Mouse (Mus musculus): ENCODE measurements at regions not wholly inside any gene's neighbourhood (a gene's known extent, or its start where the extent isn't known, plus 50 kb on each side); places are given as distances from the start of the nearest gene placed in this dataset.

- Histone ChIP-seq H3K9me3 (ENCODE audit: control insufficient read depth, low read length) (no peaks in the 10 kb centered on the region), H3K36me3 (ENCODE audit: control insufficient read depth, insufficient read depth, low read length) (no peaks in the 10 kb centered on the region), H3K27me3 (ENCODE audit: control insufficient read depth, insufficient read depth, low read length) (no peaks in the 10 kb centered on the region), H3K4me2 (ENCODE audit: low read depth, severe bottlenecking) (no peak overlapping the region), H3K4me1 (ENCODE audit: control insufficient read depth, insufficient read depth, low read length) (no peaks in the 10 kb centered on the region), H3K9ac (ENCODE audit: low read length) (no peak overlapping the region), H3K27ac (replicated peaks; ENCODE audit: low read depth, low read length) (no peak overlapping the region), H3K4me3 (ENCODE audit: low read depth, low read length) (no peak overlapping the region)
- ATAC-seq (ENCODE audit: insufficient number of reproducible peaks, low FRiP score, low TSS enrichment, low read depth) = no peak
- 94% methylated on average over 10 of the region's 10 CpGs for WGBS
- no peak for DNase-seq (ENCODE audit: low spot score)
Measured at GRCm38 (mm10) chr9:91798171-91798836, 394.4 kb upstream of the Plscr5 start.

GRCm38 (mm10) chr9:91796976-91797375 lies 395.8 kb upstream of the Plscr5 start:
- Histone ChIP-seq H3K4me3 (ENCODE audit: low read depth, low read length) (no peak overlapping the region), H3K27me3 (ENCODE audit: control insufficient read depth, insufficient read depth, low read length) (no peaks in the 10 kb centered on the region), H3K4me2 (ENCODE audit: low read depth, severe bottlenecking) (no peak overlapping the region), H3K9ac (ENCODE audit: low read length) (no peak overlapping the region), H3K27ac (replicated peaks; ENCODE audit: low read depth, low read length) (no peak overlapping the region), H3K4me1 (ENCODE audit: control insufficient read depth, insufficient read depth, low read length) (no peaks in the 10 kb centered on the region), H3K9me3 (ENCODE audit: control insufficient read depth, low read length) (no peaks in the 10 kb centered on the region), H3K36me3 (ENCODE audit: control insufficient read depth, insufficient read depth, low read length) (no peaks in the 10 kb centered on the region)
- DNase-seq (ENCODE audit: low spot score) (no peak), ATAC-seq (ENCODE audit: insufficient number of reproducible peaks, low FRiP score, low TSS enrichment, low read depth) (no peak)
- 90% methylated on average over 4 of the region's 4 CpGs for WGBS

GRCm38 (mm10) chr9:91752935-91753334 lies 387.3 kb upstream of the Zic1 start:
- no peak overlapping the region for H3K4me2 ChIP-seq (ENCODE audit: low read depth, severe bottlenecking)
- H3K27ac ChIP-seq (replicated peaks; ENCODE audit: low read depth, low read length) = no peak overlapping the region
- 80% methylated on average over 1 of the region's 1 CpGs for WGBS
- no peaks in the 10 kb centered on the region for H3K36me3 ChIP-seq (ENCODE audit: control insufficient read depth, insufficient read depth, low read length)
- no peak for DNase-seq (ENCODE audit: low spot score)
- ATAC-seq (ENCODE audit: insufficient number of reproducible peaks, low FRiP score, low TSS enrichment, low read depth) = no peak
- H3K4me3 ChIP-seq (ENCODE audit: low read depth, low read length) = no peak overlapping the region
- no peaks in the 10 kb centered on the region for H3K4me1 ChIP-seq (ENCODE audit: control insufficient read depth, insufficient read depth, low read length)
- no peak overlapping the region for H3K9ac ChIP-seq (ENCODE audit: low read length)
- no peaks in the 10 kb centered on the region for H3K27me3 ChIP-seq (ENCODE audit: control insufficient read depth, insufficient read depth, low read length)
- no peaks in the 10 kb centered on the region for H3K9me3 ChIP-seq (ENCODE audit: control insufficient read depth, low read length)

- no peak for DNase-seq (ENCODE audit: low spot score)
- no peaks in the 10 kb centered on the region for H3K9me3 ChIP-seq (ENCODE audit: control insufficient read depth, low read length)
Measured at GRCm38 (mm10) chr9:91711106-91711505, 345.5 kb upstream of the Zic1 start.

GRCm38 (mm10) chr9:91680859-91681258 lies 315.2 kb upstream of the Zic1 start:
- Histone ChIP-seq H3K9me3 (ENCODE audit: control insufficient read depth, low read length) (no peaks in the 10 kb centered on the region), H3K4me1 (ENCODE audit: control insufficient read depth, insufficient read depth, low read length) (no peaks in the 10 kb centered on the region), H3K4me2 (ENCODE audit: low read depth, severe bottlenecking) (no peak overlapping the region), H3K27ac (replicated peaks; ENCODE audit: low read depth, low read length) (no peak overlapping the region), H3K9ac (ENCODE audit: low read length) (no peak overlapping the region), H3K4me3 (ENCODE audit: low read depth, low read length) (no peak overlapping the region), H3K27me3 (ENCODE audit: control insufficient read depth, insufficient read depth, low read length) (no peaks in the 10 kb centered on the region), H3K36me3 (ENCODE audit: control insufficient read depth, insufficient read depth, low read length) (no peaks in the 10 kb centered on the region)
- DNase-seq (ENCODE audit: low spot score) = no peak
- ATAC-seq (ENCODE audit: insufficient number of reproducible peaks, low FRiP score, low TSS enrichment, low read depth) = no peak
- WGBS = 49% methylated on average over 6 of the region's 6 CpGs

More at GRCm38 (mm10) chr9:91711106-91711505, 345.5 kb upstream of the Zic1 start:
- no peaks in the 10 kb centered on the region for H3K27me3 ChIP-seq (ENCODE audit: control insufficient read depth, insufficient read depth, low read length)
- no peaks in the 10 kb centered on the region for H3K36me3 ChIP-seq (ENCODE audit: control insufficient read depth, insufficient read depth, low read length)
- H3K4me1 ChIP-seq (ENCODE audit: control insufficient read depth, insufficient read depth, low read length) = no peaks in the 10 kb centered on the region
- no peak overlapping the region for H3K4me2 ChIP-seq (ENCODE audit: low read depth, severe bottlenecking)
- no peak overlapping the region for H3K4me3 ChIP-seq (ENCODE audit: low read depth, low read length)
- H3K27ac ChIP-seq (replicated peaks; ENCODE audit: low read depth, low read length) = no peak overlapping the region
- 72% methylated on average over 5 of the region's 5 CpGs for WGBS
- H3K9ac ChIP-seq (ENCODE audit: low read length) = no peak overlapping the region
- no peak for ATAC-seq (ENCODE audit: insufficient number of reproducible peaks, low FRiP score, low TSS enrichment, low read depth)

- H3K9ac ChIP-seq (ENCODE audit: low read length) = no peak overlapping the region
- no peaks in the 10 kb centered on the region for H3K4me1 ChIP-seq (ENCODE audit: control insufficient read depth, insufficient read depth, low read length)
- 73% methylated on average over 1 of the region's 1 CpGs for WGBS
- no peak overlapping the region for H3K27ac ChIP-seq (replicated peaks; ENCODE audit: low read depth, low read length)
- H3K36me3 ChIP-seq (ENCODE audit: control insufficient read depth, insufficient read depth, low read length) = no peaks in the 10 kb centered on the region
- no peak for ATAC-seq (ENCODE audit: insufficient number of reproducible peaks, low FRiP score, low TSS enrichment, low read depth)
- no peak overlapping the region for H3K4me3 ChIP-seq (ENCODE audit: low read depth, low read length)
- H3K27me3 ChIP-seq (ENCODE audit: control insufficient read depth, insufficient read depth, low read length) = no peaks in the 10 kb centered on the region
- no peaks in the 10 kb centered on the region for H3K9me3 ChIP-seq (ENCODE audit: control insufficient read depth, low read length)
- no peak overlapping the region for H3K4me2 ChIP-seq (ENCODE audit: low read depth, severe bottlenecking)
- DNase-seq (ENCODE audit: low spot score) = no peak
Measured at GRCm38 (mm10) chr9:91666667-91667066, 301.1 kb upstream of the Zic1 start.

GRCm38 (mm10) chr9:91660089-91660488 lies 294.5 kb upstream of the Zic1 start:
- Histone ChIP-seq H3K9me3 (ENCODE audit: control insufficient read depth, low read length) (no peaks in the 10 kb centered on the region), H3K4me3 (ENCODE audit: low read depth, low read length) (no peak overlapping the region), H3K27me3 (ENCODE audit: control insufficient read depth, insufficient read depth, low read length) (no peaks in the 10 kb centered on the region), H3K27ac (replicated peaks; ENCODE audit: low read depth, low read length) (no peak overlapping the region), H3K4me2 (ENCODE audit: low read depth, severe bottlenecking) (no peak overlapping the region), H3K9ac (ENCODE audit: low read length) (no peak overlapping the region), H3K36me3 (ENCODE audit: control insufficient read depth, insufficient read depth, low read length) (no peaks in the 10 kb centered on the region), H3K4me1 (ENCODE audit: control insufficient read depth, insufficient read depth, low read length) (no peaks in the 10 kb centered on the region)
- WGBS = 77% methylated on average over 2 of the region's 2 CpGs
- DNase-seq (ENCODE audit: low spot score) (no peak), ATAC-seq (ENCODE audit: insufficient number of reproducible peaks, low FRiP score, low TSS enrichment, low read depth) (no peak)

GRCm38 (mm10) chr9:91654071-91654470 lies 288.5 kb upstream of the Zic1 start:
- Histone ChIP-seq H3K27ac (replicated peaks; ENCODE audit: low read depth, low read length) (no peak overlapping the region), H3K36me3 (ENCODE audit: control insufficient read depth, insufficient read depth, low read length) (no peaks in the 10 kb centered on the region), H3K4me3 (ENCODE audit: low read depth, low read length) (no peak overlapping the region), H3K4me1 (ENCODE audit: control insufficient read depth, insufficient read depth, low read length) (no peaks in the 10 kb centered on the region), H3K27me3 (ENCODE audit: control insufficient read depth, insufficient read depth, low read length) (no peaks in the 10 kb centered on the region), H3K9ac (ENCODE audit: low read length) (no peak overlapping the region), H3K4me2 (ENCODE audit: low read depth, severe bottlenecking) (no peak overlapping the region), H3K9me3 (ENCODE audit: control insufficient read depth, low read length) (no peaks in the 10 kb centered on the region)
- no peak for ATAC-seq (ENCODE audit: insufficient number of reproducible peaks, low FRiP score, low TSS enrichment, low read depth)
- no peak for DNase-seq (ENCODE audit: low spot score)
- 59% methylated on average over 4 of the region's 4 CpGs for WGBS

Measured in limb, embryonic 11.5 days (tissue).